8 mouse cellular contexts compared by ENCODE assay signal in the genomic region with DNA sequence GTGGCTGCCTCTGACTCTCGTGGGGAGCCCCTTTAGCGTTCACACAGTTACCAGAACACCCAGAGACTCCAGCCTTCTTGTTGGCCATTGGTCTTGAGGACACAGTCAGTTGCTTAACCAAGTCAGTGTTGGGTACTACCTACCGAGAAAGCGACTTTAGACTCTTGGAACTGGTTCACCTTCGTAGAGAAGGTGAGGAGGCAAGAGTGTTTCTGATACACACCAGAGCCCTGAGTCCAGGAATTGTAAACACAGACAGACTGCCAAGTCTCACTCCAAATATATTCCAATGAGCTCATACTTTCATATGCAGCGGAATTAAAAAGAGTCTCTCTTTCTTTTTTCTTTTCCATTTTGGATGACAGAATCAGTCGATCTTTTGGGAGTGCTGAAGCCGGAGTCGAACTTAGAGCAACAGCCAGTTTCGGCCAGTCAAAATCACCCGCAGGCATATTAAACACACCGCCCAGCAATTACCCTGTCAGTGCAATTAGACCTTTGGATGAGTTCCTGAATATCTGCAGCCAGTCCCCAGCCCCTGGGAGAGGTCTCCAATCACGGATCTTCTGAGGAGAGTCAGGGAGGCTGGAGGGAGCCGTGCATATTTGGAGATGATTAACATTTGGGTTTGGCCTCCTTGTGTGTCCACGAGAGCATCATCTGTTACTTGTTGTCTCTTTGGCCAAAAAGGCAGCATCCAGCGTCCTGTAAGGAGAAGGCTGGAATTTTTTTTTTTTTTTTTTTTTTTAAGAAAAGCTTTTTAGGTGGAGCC. TPM values are rescaled to one million over a fixed set of nuclear protein-coding genes. Genes with fewer than 3 reads are reported as not detected.
A peak's percentile ranks its signal among the peaks of the same experiment; 100 is the strongest.
DNase-seq lines count a peak whose midpoint lies in the region; ATAC-seq and TF ChIP-seq lines count a peak whose summit lies in the region.

No protein-coding gene starts in this region.

- no peaks in the 10 kb centered on the region for H3K9me3 ChIP-seq in lung, embryonic 15.5 days
- H3K9me3 ChIP-seq in hindbrain, embryonic 14.5 days (ENCODE audit: control insufficient read depth, low read length): no peaks in the 10 kb centered on the region
- H3K9me3 ChIP-seq in liver, postnatal 0 days (ENCODE audit: low read length): no peaks in the 10 kb centered on the region

- no peaks in the 10 kb centered on the region for H3K36me3 ChIP-seq in lung, embryonic 15.5 days
- H3K36me3 ChIP-seq in hindbrain, embryonic 14.5 days (replicated peaks; ENCODE audit: control insufficient read depth, insufficient read depth): no peaks in the 10 kb centered on the region
- H3K36me3 ChIP-seq in liver, postnatal 0 days (replicated peaks; ENCODE audit: insufficient read depth, low read length): no peaks in the 10 kb centered on the region

- H3K27me3 ChIP-seq in lung, embryonic 15.5 days: no peaks in the 10 kb centered on the region
- H3K27me3 ChIP-seq in hindbrain, embryonic 14.5 days (ENCODE audit: control insufficient read depth, insufficient read depth, low read length): no peaks in the 10 kb centered on the region
- H3K27me3 ChIP-seq in liver, postnatal 0 days (ENCODE audit: insufficient read depth, low read length): no peaks in the 10 kb centered on the region

- no peak overlapping the region for H3K9ac ChIP-seq in lung, embryonic 15.5 days
- H3K9ac ChIP-seq in hindbrain, embryonic 14.5 days: no peak overlapping the region
- H3K9ac ChIP-seq in liver, postnatal 0 days (replicated peaks): no peak overlapping the region

- H3K27ac ChIP-seq in lung, embryonic 15.5 days: peak overlapping the region; percentile 41
- peak overlapping the region; percentile 55 for H3K27ac ChIP-seq in hindbrain, embryonic 14.5 days
- no peak overlapping the region for H3K27ac ChIP-seq in liver, postnatal 0 days (ENCODE audit: low read depth)

- H3K4me3 ChIP-seq in lung, embryonic 15.5 days: no peak overlapping the region
- no peak overlapping the region for H3K4me3 ChIP-seq in hindbrain, embryonic 14.5 days (replicated peaks; ENCODE audit: low read length)
- no peak overlapping the region for H3K4me3 ChIP-seq in liver, postnatal 0 days (ENCODE audit: low read depth, low read length)

- H3K4me1 ChIP-seq in lung, embryonic 15.5 days: peaks cover 16% of the 10 kb centered on the region
- H3K4me1 ChIP-seq in hindbrain, embryonic 14.5 days (replicated peaks; ENCODE audit: control insufficient read depth, insufficient read depth, low read length): peaks cover 16% of the 10 kb centered on the region
- no peaks in the 10 kb centered on the region for H3K4me1 ChIP-seq in liver, postnatal 0 days (ENCODE audit: insufficient read depth)

- no peak for TF ChIP-seq EP300 in liver, postnatal 0 days (IDR thresholded peaks at IDR 0.05; ENCODE audit: low read depth)

- ATAC-seq in lung, embryonic 15.5 days (ENCODE audit: borderline replicate concordance, extremely low read depth, low FRiP score, low TSS enrichment): no peak
- ATAC-seq in hindbrain, embryonic 14.5 days (ENCODE audit: low FRiP score): peak; percentile 32; the same call in 1 of the 2 replicates
- no peak for ATAC-seq in liver, postnatal 0 days

- TF ChIP-seq CTCF in liver, postnatal 0 days (IDR thresholded peaks at IDR 0.05; ENCODE audit: low read depth): no peak

- no peak overlapping the region for H3K4me2 ChIP-seq in lung, embryonic 15.5 days
- H3K4me2 ChIP-seq in hindbrain, embryonic 14.5 days (replicated peaks): no peak overlapping the region
- no peak overlapping the region for H3K4me2 ChIP-seq in liver, postnatal 0 days (ENCODE audit: low read depth, low read length)

- DNase-seq in lung, postnatal 36 days: no peak
- peak; percentile 59 for DNase-seq in gastrocnemius, adult 18-20 months (ENCODE audit: low spot score)
- no peak for DNase-seq in hindbrain, embryonic 14.5 days (ENCODE audit: low spot score)
- DNase-seq in retina, postnatal 1 day: peak; percentile 23
- DNase-seq in liver, postnatal 0 days: no peak
- no peak for DNase-seq in frontal cortex, postnatal 36 days (ENCODE audit: low spot score in 2 of 2)
- no peak for DNase-seq in frontal cortex, postnatal 14 days (ENCODE audit: low spot score in 2 of 2)

- WGBS in lung, embryonic 15.5 days: 40% methylated on average over 16 of the region's 16 CpGs
- 51% methylated on average over 16 of the region's 16 CpGs for WGBS in hindbrain, embryonic 14.5 days
- WGBS in liver, postnatal 0 days (ENCODE audit: insufficient replicate concordance): 73% methylated on average over 16 of the region's 16 CpGs

RNA-seq across cellular contexts. Expression of a gene that starts 57.9 kb away (rescaled TPM):
- 3.1 and 3.2 TPM in 2 replicates for polyA plus RNA-seq in lung, embryonic 15.5 days (2015; fragmentation: Nextera tagmentation; extraction: Ambion mirVana)
- 1 to 10 TPM; 5.4 to 6.3 TPM for total RNA-seq in gastrocnemius, adult 18-20 months (2021)
- polyA plus RNA-seq in hindbrain, embryonic 14.5 days (2014; fragmentation: Nextera tagmentation; extraction: Ambion mirVana): 2.2 and 3.6 TPM in 2 replicates
- 0.09 and 0.19 TPM in 2 replicates for polyA plus RNA-seq in liver, postnatal 0 days (2015; fragmentation: Nextera tagmentation; extraction: Ambion mirVana)

Comparison
In these comparisons a context has a peak if more than half of its experiments do, and no peak if none do; other contexts are left out.
1. DNase-seq: peak in gastrocnemius, adult 18-20 months (single experiment) and retina, postnatal 1 day (single experiment); none in lung, postnatal 36 days (single experiment), hindbrain, embryonic 14.5 days (single experiment), liver, postnatal 0 days (single experiment), frontal cortex, postnatal 36 days (0 of 2) and frontal cortex, postnatal 14 days (0 of 2).